Mouse (Mus musculus): ENCODE results near the gene Tmem184a.

The Tmem184a gene

DNA sequence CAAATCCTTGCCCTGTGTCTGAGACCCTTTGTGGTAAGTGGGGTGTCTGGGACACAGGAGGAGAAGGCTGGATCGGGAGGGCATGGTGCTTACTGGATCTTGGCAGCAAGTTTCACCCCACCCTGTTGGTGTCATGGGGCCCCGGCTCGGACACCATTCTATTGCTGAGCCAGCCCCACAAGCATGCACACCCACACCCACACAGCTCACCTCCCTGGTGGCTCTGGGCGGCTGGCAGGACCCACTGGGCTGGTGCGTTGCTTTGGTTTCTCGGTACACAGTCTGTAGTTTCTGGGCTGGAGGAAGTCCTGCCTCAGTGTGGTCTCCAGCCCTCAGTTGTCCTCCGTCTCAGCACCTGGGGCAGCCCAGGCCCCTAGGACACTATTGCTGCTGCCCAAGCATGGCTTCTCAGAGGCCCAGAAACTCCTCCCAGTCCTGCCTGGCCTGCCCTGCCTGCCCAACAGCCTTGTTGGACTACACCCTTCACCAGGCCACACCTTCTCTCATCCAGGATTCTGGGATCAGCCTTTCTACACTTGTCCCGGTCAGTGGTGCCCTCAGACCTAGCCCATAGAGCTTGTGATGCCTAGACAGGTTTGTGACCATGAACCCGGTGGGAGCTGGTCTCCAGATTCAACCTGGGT is at the start of gene Tmem184a:
Gene Tmem184a, minus strand, starts transcription at position 380 of the 644 bp plus-strand sequence.
- DNase-seq (ENCODE audit: low spot score), result no peak

DNA sequence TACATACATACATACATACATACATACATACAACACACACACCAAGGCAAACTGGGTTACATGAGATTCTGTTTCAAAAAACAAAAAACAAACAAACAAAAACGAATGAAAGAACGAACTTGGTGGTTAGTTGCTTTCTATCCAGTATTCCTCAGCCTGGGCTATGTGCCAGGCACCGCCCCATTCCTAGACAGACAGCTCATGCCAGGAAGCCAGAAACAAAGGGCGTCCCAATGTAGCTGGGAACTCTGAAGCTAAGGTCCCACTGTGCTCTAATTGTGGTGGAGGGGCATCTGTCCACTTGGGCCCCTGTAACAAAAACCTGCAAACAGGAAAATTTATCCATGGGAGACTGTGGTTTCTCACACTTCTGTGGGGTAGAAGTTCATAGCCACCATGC is 43.0 kb upstream of the Tmem184a start:
- DNase-seq (ENCODE audit: low spot score), result no peak

DNA sequence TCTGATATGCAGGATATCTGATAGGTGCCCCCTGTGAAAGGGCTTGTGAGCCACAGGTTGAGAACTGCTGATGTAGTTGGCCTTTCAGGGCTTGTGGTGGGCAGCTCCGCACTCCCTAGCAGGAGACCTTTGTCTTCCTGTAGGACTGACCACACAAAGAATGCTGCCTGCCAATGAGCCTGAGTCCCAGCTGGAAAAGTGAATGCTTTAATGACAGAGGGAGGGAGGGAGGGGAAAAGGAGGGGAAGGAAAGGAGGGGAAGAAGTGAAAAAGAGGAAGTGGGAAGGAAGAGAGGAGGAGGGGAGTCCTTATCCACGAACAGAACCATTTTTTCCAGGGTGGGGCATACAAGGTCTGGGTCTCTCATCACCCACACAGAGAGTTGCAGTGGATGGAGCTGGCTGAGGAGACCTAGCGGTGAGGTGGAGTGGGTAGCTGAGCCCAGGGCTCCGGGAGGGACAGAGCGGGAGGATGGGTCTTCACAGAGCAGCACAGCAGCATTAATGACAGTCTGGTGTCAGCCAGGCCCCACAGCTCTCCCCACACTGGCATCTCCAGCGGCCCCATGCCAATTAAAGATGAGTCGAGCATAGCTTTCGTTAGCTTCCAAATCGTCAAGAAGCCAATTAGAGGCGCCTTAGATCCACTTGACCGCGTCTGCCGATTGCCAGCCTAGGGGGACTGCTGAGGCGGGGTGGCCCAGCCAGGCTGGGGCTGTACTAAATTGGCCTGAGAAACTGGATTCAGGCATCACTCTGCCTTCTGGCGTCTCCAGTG is 40.8 kb upstream of the Tmem184a start:
- no peak for DNase-seq (ENCODE audit: low spot score)

DNA sequence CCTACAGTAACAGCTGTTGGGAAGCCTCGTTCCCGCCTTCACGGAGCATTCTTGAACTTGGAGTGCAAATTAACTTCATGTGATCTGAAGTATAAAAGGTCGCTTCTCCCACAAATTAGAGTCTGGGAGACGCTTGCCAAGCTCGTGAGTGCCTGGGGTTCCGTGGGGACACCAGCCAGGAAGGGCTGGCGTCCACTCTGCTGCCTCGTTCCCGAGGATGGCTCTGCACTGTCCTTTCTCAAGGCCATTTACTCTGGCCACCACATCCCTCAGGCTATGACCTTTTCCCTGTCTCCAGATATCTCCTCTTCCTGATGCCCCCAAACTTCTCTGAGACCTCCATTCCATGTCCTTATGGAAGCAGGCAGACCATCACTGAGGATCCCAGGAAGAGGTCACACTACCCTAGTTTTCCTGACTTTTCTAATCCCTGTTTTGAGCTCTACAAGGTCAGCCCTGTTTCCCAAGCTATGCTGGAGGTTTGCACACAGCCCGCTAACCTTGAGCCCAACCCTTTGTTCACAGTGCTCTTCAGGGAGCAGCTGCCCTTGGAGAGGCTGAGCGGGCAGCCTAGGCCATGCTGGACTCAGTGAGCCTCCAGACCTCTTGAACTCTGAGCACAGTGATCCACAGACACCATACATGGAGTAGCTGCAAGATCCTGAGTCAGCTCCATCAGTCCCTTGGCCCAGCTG is 30.1 kb upstream of the Tmem184a start:
- no peak for DNase-seq (ENCODE audit: low spot score)

DNA sequence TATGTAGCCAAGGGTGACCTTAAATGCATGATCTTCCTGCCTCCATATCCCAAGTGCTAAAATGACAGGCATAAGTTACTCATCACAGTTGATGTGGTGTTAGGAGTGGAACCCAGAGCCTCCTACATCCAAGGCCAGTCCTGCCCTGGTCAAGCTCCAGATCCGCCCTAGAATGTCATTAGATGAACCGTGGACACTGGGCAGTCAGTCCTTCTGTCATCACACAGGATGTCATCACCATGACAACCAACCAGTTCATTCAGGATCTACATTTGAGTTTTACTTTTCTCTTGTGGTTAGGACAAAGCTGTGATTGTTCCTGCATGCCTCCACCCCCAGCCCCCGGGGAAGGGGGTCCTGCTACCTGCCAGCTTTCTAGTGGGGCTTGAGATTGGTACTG is 19.4 kb upstream of the Tmem184a start:
- no peak for DNase-seq (ENCODE audit: low spot score)

DNA sequence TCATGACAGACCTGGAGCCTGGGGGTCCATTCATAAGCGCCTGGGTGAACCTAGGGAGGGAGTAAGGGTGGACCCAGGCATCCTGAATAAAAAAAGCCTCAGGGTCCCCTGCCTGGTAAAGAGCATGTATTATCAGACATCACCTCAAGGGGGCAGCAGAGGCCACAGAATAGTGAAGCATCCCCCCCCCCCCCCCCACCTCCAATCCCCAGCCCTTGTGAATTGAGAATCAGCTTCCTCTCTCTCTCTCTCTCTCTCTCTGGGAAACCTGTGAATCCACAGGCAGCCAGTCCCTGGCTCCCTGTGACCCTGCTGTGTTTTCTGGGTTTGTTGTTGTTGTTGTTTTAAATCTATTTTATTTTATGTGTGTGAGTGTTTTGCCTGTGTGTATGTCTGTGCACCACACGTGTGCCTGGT is 18.8 kb upstream of the Tmem184a start:
- no peak for DNase-seq (ENCODE audit: low spot score)

DNA sequence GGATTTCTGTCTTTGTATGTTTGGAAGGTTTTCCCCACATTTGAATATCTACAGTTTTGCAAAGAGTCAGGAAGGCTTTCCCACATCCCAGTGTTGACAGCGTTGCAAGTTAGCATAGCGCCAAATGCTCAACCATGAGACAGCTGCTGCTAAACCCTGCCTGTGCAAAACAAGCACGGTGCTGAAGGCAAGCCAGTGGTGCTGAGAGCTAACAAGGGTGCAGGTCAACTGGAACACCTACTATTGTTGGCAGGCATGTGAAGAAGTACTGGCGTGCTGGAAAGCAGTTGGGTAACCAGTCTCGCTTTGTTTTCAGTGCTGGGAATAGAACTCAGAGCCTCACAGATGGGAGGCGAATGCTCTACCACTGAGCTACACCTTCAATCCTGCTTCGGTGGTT is 16.0 kb upstream of the Tmem184a start:
- DNase-seq (ENCODE audit: low spot score), result no peak

DNA sequence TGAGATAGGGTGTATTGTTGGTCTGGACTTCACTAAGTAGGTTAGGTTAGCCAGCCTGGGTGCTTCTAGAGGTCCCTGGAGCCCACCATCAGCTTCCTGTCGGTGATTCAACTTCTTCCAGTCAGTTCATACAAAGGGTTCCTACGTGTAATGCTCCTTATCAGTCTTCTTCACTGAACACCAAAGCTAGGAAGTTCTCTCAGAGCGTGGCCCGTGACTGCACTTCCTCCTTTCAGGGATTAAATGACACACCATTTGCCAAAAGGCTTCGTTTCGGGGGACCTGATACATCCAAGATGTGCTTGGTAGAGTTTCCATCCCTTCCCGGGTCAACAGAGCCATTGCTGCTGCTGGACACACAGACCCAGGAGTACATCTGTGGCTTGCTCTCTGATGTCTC is 12.4 kb upstream of the Tmem184a start:
- DNase-seq (ENCODE audit: low spot score), result no peak

DNA sequence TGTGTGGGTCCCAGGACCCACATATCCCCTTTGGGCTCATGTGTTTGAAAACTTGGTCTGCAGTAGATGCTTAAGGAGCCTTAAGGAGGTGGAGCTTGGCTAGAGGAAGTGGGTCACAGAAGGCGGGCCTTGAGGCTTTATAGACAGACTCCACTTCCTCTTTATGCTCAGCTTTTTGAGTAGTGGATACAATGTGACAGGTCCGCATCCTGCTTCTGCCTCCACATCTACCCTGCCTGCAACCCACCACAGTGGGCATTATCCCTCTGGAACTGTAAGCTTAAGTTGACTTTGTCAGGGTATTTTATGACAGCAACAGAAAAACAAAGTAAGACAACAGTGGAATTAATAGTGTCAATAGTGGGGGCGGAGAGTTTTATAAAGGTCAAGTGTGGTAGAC is 11.0 kb upstream of the Tmem184a start:
- no peak for DNase-seq (ENCODE audit: low spot score)

DNA sequence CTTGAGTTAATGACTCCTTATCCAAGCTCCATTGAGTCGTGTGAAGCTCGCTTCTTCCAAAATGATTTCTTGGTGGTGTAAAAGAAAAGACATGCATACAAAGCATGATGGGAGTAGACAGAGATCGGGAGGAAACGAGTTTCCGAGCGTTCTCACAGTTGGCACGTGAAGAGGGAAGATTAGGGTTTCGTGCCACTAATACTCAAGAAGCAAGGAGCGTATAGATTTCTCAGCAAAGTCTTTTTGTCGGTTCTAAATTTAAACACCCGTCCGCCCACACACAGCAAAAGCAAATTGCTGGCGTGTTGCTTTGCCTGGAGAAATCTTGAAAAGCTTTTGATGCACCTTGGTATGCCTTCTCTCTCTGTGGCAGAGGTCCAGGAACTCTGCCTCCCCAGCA is 9.7 kb upstream of the Tmem184a start:
- DNase-seq (ENCODE audit: low spot score), result no peak

DNA sequence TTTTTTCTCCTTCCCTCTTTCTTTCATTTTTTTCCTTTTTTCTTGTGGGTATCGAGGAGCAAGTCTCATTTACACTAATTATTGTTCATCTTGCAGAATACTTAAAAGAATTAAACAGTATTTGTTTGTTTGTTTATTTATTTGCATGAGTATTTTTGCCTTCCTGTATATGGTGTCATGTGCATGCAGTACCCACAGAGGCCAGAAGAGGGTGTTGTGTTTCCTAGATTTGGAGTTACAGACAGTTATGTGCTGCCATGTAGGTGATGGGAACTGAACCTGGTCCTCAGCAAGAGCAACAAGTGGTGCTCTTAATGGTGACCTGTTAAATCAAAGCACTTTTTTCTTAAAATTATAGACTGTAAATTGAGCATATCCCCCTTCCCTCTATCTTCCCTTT is 7.9 kb upstream of the Tmem184a start:
- no peak for DNase-seq (ENCODE audit: low spot score)

DNA sequence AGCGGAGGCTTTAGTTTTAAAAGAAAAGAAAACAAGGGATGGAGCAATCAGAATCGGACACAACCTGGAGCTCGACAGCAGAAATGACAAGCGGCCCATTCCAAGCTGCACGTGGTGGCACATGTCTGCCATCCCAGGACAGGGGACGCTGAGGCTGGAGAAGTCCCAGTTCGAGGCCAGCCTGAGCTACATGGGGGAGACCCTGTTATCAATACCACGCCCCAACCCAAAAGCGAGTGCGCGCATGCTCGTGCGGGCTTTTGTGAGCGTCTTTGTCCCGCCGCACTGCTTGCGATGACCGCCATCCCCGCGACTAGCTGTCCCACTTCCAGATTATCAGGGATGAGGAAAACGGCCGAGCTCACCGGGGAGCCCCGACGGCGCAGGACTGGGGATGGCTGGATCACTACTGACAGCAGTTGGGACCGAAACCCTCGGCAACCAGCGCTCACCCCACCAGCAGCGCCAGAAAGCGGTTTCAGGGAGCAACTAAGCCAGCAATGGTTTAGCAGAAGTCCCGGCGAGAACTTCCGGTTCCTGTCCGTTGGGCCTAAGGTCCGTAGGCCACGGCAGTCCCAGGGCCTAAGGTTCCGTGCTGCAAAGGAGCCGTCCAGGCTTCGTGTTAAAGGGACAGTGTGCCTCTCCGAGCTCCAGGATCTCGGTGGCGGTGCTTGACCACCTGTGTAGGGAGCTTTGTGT is 6.8 kb upstream of the Tmem184a start, which contains the start of the genes Gm26938 and Psmg3:
Gene Gm26938, minus strand, starts transcription at position 51 of the 699 bp plus-strand sequence.
Gene Psmg3, minus strand, starts transcription at position 529 of the 699 bp plus-strand sequence.
- DNase-seq (ENCODE audit: low spot score), result peak; percentile 86

DNA sequence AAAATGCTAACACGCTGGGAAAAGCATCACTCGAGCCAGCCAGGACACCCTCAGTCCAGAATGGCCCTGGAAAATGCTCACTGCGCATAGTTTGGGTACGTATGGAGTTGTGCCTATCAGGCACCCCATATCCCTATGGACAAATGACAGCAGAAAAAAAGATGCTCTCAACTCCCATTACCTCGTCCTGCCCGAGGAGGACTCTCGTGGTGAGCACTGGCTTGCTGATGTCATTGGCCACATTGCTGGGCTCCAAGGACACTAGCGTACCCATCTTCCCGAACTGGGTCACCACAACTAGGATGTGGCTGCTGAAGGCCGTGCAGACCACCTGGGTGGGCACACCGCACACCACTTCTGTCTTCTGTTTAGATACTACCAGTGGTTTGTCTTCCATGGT is 6.2 kb upstream of the Tmem184a start:
- no peak for DNase-seq (ENCODE audit: low spot score)

DNA sequence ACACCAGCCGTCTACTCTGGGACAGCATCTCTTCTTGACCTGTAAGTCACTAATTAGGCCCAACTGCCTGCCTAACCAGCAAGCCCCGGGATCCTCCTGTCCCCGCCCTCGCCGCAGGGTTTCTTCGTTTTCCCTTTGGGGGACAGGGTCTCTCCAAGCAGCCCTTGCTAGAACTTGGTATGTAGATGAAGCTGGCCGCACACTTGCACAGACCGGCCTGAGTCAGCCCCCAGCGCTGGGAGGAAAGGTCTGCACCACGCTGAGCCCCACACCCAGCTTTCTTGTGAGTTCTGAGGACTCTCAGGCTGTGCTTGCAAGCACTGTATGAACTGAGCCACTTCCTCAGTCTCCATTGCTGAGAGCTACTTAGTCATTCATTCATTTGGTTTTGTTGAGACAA is 4.8 kb upstream of the Tmem184a start:
- DNase-seq (ENCODE audit: low spot score), result no peak

DNA sequence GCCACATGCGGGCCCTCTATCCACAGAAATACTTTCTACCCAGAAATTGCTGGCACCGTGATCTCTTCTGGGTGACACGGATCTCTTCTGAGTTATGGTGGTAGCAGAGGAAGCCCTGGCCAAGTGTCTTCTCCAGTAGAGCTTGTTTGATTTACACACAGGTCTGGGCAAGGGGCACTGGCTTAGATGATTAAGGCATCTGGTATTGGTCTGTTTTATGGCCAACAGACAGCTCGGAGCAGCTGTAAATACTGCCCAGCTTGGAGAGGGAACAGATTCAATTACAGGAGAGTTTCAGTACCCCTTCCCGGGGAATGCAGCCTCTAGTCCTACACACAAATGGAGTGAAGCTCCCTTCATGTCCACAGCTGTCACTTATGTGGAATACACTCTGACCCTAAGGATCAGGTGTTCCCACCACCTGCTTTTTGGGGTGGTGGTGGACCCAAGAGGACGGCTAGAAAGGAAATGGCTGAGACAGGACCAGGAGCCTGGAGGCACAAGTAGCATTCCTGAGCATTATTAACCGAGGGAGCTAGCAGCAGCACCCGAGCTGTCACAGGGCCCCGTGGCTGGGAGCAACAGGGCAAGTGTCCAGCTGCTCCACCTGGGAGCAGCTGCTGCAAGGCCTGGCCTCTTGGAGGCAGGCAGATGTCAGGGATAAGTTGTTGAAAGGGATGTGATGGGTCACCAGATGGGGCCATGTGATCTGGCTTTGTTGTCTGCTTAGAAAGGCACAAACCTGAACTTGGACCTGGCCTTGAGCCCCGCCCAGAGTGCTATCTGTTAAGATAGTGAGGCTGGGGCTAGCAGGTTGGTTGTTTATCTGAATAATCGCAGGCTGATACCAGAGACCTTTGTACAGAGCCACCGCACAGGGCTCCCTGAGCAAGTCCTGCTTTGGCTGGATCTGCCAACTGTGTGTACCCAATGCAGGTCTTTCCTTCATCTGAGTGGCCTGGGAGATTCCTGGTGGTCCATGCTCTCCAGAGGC is 2.0 kb upstream of the Tmem184a start:
- no peak for DNase-seq (ENCODE audit: low spot score)

DNA sequence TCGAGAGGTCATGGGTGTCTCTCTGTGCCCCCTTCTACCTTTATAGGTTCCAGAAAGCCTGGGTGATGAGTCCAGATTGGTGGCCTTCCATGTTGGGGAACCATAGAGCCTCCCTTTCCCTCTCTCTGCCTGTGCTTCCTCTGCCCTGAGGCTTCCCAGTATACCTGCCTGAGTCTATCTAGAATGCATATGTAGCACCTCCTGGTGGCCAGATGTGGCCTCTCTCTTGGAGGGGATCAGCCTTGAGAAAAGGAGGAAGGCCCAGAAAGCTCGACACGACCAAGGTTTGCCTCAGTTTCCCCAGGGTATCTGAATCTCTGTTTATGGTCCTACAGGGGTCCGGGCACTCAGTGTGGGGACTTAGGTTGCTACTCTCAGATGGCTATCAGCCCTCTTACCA is 916 bp downstream of the Tmem184a start:
- DNase-seq (ENCODE audit: low spot score), result peak; percentile 83

DNA sequence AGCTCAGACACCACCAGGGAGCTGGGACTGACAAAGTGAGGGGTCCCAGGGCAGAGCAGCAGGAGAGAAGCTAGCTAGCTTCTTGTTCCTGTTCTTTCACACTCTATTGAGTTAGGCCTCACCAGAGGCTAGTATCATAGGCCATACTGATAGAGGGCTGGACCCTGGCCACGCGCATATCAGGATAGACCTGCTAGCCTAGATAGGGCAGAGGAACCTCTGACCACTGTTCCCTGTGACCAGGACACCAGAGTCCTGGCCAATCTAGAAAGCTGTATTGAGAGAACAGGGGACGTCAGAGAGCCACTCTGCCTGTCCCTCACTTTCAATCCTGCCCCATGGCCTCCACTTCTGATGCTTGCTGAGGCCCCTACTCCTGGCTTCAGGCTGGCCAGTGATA is 1.7 kb downstream of the Tmem184a start:
- no peak for DNase-seq (ENCODE audit: low spot score)

DNA sequence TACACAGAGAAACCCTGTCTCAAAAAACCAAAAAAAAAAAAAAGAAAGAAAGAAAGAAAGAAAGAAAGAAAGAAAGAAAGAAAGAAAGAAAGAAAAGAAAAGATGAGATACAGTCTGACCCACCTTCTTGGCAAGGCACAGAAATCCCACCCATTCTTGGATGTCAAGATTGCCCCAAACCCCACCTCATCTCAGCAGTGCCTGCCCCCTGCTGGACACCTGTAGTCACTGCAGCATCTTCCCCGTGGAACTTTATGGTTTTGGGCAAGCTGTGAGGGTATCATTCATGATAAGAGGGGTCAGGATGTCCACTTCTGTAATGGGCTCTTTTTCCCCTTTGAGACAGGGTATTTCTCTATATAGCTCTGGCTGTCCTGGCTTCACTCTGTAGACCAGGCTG is 2.4 kb downstream of the Tmem184a start:
- no peak for DNase-seq (ENCODE audit: low spot score)

DNA sequence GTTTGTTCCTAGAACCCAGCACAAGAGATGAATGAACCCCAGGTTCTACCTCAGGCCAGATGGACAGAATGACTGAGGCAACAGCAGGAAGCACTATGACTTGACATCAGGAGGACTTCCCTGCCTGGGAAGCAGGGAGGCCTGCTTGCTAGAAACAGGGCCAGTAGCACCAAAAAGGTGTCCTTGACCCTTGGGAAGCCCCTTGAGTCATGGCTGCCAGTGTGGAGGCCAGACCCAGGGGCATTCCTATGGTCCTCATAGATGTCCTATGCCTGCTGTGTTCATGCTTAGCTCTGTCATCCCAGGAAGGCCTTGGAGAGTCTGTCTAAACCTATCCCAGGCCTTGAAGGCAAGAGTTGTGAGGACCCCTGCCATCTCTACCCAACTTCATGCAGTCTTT is 3.3 kb downstream of the Tmem184a start:
- DNase-seq (ENCODE audit: low spot score), result no peak

DNA sequence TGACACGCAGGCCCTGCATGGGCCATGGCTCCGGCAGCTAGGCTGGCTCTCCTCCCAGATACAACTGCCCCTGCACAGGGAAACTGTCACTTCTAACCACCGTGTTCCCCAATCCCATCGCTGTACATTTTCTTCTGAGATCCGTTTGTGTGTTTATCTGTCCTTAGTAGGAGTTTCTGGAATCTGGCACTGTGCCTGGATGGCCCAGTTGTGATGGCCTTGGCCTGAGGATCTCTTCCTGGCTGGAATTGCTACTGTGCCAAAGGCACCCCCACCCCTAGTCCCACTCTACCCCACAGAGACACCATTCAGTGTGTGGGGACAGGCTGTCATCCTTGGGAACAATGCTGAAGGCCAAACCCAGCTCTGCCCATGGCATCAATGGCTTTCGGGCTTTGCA is 3.8 kb downstream of the Tmem184a start:
- no peak for DNase-seq (ENCODE audit: low spot score)

DNA sequence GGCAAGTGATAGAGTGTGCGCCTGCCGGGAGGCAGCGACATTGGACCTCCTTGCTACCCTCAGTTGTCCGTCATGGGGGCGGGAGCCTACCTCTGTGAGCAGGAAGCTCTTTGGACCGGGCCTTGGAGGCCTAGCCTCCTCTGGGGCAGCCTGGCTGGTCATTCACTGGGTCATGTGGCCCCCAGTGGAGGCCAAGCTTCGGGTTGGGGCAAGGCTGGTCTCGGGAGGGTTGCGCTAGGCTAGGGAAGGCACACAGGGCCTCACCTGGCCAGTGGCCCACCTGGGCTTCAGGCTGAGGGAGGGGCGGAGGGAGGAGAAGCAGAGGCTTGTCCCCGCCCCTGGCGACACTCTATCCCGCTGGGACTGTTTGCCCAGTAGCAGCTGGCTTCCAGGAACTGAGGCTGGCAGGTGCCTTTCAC is 5.7 kb downstream of the Tmem184a start:
- no peak for DNase-seq (ENCODE audit: low spot score)
